Mouse (Mus musculus) E14TG2a.4 (cell line): ENCODE data around the gene Pdcd2l.

Experiments used
- CTCF ChIP-seq: conservative IDR thresholded peaks from 2 replicates; pipeline ENCODE4 v1.5.1; 2014; ENCODE audit warnings: low read length
- NANOG ChIP-seq: IDR thresholded peaks from 2 replicates; pipeline ENCODE4 v1.6.1; 2014; ENCODE audit warnings: borderline replicate concordance, low read length, mixed read lengths
- POU5F1 ChIP-seq: IDR thresholded peaks from 2 replicates; pipeline ENCODE4 v1.6.1; 2014; ENCODE audit warnings: low read length, borderline replicate concordance

DNA sequence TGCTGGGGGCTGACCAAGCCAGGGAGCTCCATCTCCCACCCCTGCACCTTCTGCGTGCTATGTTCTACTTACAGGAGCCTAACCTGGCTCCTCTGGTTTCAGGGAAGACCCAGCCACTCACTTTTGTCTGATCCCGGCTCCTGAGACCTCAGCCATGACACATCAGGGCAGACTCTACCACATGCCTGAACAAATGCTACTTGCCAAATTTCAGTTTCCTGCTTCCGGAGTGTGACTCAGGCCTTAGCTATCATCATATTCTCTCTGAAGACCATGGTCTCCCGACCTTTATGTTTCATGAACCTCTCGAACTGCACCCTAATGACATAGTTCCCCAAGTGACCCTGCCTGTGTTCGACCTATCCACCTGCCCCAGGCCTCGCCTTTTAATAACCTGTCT is 16.8 kb upstream of the Pdcd2l start:
- TF ChIP-seq CTCF: no peak
- no peak for TF ChIP-seq POU5F1
- TF ChIP-seq NANOG: no peak
